Mouse (Mus musculus): ENCODE data around the gene Kifc3.

DNA sequence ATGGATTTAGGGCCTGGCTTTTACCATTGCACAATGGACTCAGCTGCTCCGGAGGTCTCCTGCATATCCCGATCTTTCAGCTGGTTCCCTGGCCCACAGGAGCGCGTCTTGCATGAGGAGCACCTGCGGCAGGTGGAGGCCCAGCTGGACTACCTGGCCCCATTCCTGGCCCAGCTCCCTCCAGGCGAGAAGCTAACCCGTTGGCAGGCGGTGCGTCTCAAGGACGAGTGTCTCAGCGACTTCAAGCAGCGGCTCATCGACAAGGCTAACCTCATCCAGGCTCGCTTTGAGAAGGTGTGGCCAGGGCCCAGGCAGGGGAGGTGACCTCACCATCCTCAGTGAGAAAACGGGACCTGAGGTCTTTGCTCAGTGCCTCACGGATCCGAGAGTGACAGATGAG, 126.5 kb downstream of the Kifc3 start:
- TF ChIP-seq POLR2A (IDR thresholded peaks at IDR 0.05; ENCODE audit: low read depth, low read length) (no peak), CTCF (IDR thresholded peaks at IDR 0.05; ENCODE audit: borderline replicate concordance, insufficient read depth, low read length) (no peak)
